Mouse (Mus musculus): Measurements from ENCODE around the gene Mlxip. TPM values are rescaled to one million over a fixed set of nuclear protein-coding genes. Genes with fewer than 3 reads are reported as not detected.

The Mlxip gene
- polyA plus RNA-seq, 1 experiment from 2014 or later, result 12.8 TPM

DNA sequence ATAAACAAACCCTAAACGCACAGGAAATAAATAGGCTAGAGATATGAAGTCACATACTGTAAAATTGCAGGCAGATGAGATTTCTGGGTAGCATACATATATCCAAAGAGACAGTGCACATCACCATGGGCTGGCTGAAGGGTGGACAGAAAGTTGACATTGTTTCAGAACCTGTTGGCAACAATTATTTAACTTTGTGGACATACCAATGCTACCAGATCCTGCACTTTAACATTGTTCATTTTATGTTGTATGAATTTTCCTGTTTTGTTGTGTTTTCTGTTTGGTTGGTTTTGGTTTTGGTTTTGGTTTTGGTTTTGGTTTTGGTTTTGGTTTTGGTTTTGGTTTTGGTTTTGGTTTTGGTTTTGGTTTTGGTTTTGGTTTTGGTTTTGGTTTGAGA is 70.0 kb downstream of the Mlxip start:
- WGBS, result 86% methylated on average over 1 of the region's 1 CpGs
- H3K4me3 ChIP-seq (replicated peaks), result no peak overlapping the region
- no peak overlapping the region for H3K4me2 ChIP-seq
- no peak for ATAC-seq (ENCODE audit: insufficient number of reproducible peaks, insufficient read depth, low FRiP score, low TSS enrichment, low read depth)
- no peak overlapping the region for H3K27ac ChIP-seq
- no peaks in the 10 kb centered on the region for H3K36me3 ChIP-seq
- H3K9ac ChIP-seq (replicated peaks), result no peak overlapping the region
- H3K27me3 ChIP-seq, result no peaks in the 10 kb centered on the region
- H3K9me3 ChIP-seq, result no peaks in the 10 kb centered on the region
- H3K4me1 ChIP-seq (replicated peaks), result no peaks in the 10 kb centered on the region

DNA sequence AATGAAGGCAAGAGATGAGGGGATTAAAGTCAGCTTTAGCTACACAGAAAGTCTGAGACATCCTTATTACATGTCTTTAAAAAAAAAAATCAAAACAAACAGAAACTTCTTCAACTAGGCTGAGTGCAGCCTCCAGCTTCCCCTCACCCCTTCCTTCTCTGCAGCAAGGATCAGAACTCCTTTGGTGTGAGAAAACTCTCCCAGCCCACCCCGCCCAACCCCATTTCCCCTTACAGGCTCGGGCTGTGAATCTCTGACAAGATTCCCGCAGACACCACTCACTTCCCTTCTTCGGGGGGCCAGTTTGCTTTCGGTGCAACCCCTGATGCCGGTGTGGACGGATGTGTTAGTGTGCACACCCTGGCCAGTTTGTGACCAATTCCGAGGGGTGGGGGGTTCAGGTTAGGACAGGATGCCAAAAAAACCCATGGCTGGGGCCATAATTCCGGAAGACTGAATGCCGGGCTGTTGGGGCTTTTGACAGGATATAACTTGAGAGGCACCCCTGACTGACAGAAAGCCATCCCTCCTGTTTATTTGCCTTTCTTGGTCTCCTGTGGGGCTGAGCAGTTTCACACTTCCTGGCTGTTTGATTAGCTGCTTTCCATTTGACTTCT is 76.3 kb downstream of the Mlxip start:
- Histone ChIP-seq H3K9me3 (no peaks in the 10 kb centered on the region), H3K27me3 (no peaks in the 10 kb centered on the region; the same call in 1 of the 2 replicates), H3K4me1 (replicated peaks) (peaks cover 3% of the 10 kb centered on the region; the same call in 1 of the 2 replicates), H3K27ac (peak overlapping the region; percentile 29; the same call in 1 of the 2 replicates), H3K36me3 (no peaks in the 10 kb centered on the region), H3K4me2 (peak overlapping the region; percentile 28), H3K4me3 (replicated peaks) (peak overlapping the region; percentile 12; the same call in 1 of the 2 replicates), H3K9ac (replicated peaks) (no peak overlapping the region)
- no peak for ATAC-seq (ENCODE audit: insufficient number of reproducible peaks, insufficient read depth, low FRiP score, low TSS enrichment, low read depth)
- 25% methylated on average over 10 of the region's 10 CpGs for WGBS

DNA sequence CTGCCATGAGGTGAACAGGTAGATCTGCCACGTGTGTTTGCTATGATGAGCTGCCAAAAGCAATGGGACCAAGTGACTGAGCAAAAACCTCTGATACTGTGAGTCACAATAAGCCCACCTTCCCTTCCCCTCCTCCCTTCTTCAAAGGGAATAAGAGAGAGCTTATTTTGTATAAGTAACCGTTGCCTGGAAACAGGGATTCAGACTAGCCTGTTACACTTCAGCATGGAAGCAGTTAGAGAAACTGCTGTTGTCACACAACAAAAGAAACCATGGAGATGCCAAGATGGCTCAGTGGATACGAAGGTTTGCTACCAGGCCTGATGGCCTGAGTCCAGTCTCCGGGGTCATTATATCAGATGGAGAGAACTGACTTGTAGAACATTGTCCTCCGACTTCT is 79.2 kb downstream of the Mlxip start:
- Histone ChIP-seq H3K36me3 (no peaks in the 10 kb centered on the region), H3K4me3 (replicated peaks) (no peak overlapping the region), H3K9me3 (no peaks in the 10 kb centered on the region), H3K27ac (no peak overlapping the region), H3K9ac (replicated peaks) (no peak overlapping the region), H3K4me2 (no peak overlapping the region), H3K4me1 (replicated peaks) (peaks cover 3% of the 10 kb centered on the region; the same call in 1 of the 2 replicates), H3K27me3 (no peaks in the 10 kb centered on the region; the same call in 1 of the 2 replicates)
- WGBS, result 89% methylated on average over 5 of the region's 5 CpGs
- no peak for ATAC-seq (ENCODE audit: insufficient number of reproducible peaks, insufficient read depth, low FRiP score, low TSS enrichment, low read depth)

DNA sequence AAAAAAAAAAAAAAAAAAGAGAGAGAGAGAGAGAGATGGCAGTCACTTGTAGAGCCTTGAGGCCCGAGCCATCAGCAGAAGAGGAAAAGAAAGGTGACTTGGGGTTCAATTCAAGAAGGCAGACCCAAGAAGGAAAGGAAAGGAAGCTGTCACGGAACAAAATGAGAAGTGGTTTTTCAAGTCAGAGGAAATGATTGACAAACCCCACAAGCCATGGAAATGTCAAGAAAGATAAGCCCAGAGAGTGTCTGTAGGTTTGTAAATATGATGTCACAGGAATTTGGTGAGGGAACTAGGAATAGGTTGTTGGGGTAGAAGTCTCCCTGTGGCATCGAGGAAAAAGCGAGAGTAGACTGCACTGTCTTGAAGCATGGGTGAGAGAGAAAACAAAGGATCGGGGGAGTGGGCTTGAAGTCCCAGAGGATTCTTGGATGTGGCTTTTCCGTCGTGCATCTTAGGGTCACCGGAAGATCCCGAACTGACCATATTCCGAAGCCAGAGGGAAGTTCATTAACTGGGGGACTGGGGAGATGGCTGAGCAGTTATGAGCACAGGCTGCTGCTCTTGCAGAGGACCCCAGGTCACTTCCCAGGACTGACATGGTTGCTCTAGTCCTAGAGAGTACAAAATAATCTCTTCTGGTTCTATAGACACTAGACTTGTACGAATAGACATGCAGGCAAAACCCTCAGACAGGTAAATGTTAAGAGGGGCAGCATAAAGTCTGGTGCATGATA is 93.2 kb downstream of the Mlxip start:
- H3K4me1 ChIP-seq (replicated peaks), result peaks cover 13% of the 10 kb centered on the region
- no peak overlapping the region for H3K9ac ChIP-seq (replicated peaks)
- no peak overlapping the region for H3K4me3 ChIP-seq (replicated peaks)
- H3K4me2 ChIP-seq, result no peak overlapping the region
- no peaks in the 10 kb centered on the region for H3K9me3 ChIP-seq
- no peaks in the 10 kb centered on the region for H3K36me3 ChIP-seq
- no peaks in the 10 kb centered on the region for H3K27me3 ChIP-seq
- H3K27ac ChIP-seq, result no peak overlapping the region
- ATAC-seq (ENCODE audit: insufficient number of reproducible peaks, insufficient read depth, low FRiP score, low TSS enrichment, low read depth), result no peak
- WGBS, result 85% methylated on average over 11 of the region's 11 CpGs

DNA sequence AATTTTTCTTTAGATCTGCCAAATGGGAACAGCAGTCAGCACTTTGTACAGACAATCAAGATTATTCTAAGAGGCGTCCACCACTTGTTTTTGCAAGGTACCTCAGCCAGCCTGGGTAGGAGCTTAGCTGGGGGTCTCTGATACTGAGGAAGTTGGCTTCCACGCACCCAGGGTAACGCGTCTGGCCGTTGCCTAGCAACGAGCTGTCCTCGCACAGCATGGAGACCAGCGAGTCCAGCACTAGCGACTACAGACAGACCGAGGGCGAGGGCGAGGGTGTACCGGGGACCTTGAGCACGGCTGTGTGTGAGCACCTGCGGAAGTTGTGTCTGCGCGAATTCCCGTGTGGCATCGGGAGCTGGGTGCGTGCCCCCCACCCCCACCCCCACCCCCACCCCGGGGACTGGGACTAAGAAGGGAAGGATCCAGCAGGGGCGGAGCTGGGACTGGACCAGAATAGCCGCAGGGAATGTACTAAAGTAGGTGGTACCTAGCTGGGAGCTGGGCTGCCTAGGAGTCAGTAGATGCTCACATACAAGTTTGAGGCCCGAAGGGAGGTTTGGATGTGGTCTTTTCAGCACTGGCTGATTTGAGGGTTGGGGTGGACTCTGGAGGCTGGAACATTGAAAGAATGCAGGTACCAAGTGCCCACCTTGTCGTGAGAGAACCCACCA is 94.7 kb downstream of the Mlxip start, which contains the start of the genes Lrrc43 and Il31:
TSS of gene Lrrc43 (plus strand) at position 194 of the 674 bp plus-strand sequence.
TSS of gene Il31 (minus strand) at position 378 of the 674 bp plus-strand sequence.
- 9% methylated on average over 25 of the region's 25 CpGs for WGBS
- Histone ChIP-seq H3K36me3 (no peaks in the 10 kb centered on the region), H3K27me3 (no peaks in the 10 kb centered on the region), H3K9me3 (no peaks in the 10 kb centered on the region), H3K27ac (no peak within 1 kb of the TSS), H3K4me3 (replicated peaks) (peak within 1 kb of the TSS; percentile 19), H3K9ac (replicated peaks) (0 out of 2 replicates have a peak within 1 kb of the TSS, but pooled peaks have one; percentile 55), H3K4me2 (peak within 1 kb of the TSS; percentile 60), H3K4me1 (replicated peaks) (peaks cover 13% of the 10 kb centered on the region)
- peak; percentile 52; the same call in 1 of the 2 replicates for ATAC-seq (ENCODE audit: insufficient number of reproducible peaks, insufficient read depth, low FRiP score, low TSS enrichment, low read depth)

DNA sequence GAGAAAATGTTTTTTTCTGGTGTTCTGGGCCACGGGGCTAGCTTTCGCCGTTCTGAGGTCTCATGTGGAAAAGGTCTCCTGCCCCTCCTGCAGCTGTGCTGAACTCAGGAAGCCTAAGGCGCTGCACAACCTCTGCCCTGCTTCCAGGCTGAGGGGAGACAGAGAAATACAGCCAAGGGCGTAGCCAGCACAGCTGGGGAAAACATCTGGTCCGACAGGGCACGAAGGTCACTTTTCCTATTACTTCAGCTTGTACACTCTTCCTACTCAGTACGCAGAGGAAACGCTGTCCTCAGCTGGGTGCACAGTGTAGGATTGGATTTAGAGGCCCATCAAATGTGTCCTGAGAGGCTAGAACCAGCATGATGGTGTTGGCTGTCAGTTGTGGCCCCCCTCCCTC is 95.3 kb downstream of the Mlxip start:
- 29% methylated on average over 9 of the region's 9 CpGs for WGBS
- H3K9ac ChIP-seq (replicated peaks), result no peak overlapping the region
- H3K27me3 ChIP-seq, result no peaks in the 10 kb centered on the region
- H3K4me1 ChIP-seq (replicated peaks), result peaks cover 13% of the 10 kb centered on the region
- no peaks in the 10 kb centered on the region for H3K9me3 ChIP-seq
- ATAC-seq (ENCODE audit: insufficient number of reproducible peaks, insufficient read depth, low FRiP score, low TSS enrichment, low read depth), result no peak
- no peaks in the 10 kb centered on the region for H3K36me3 ChIP-seq
- no peak overlapping the region for H3K4me3 ChIP-seq (replicated peaks)
- 0 out of 2 replicates have a peak overlapping the region, but pooled peaks have one; percentile 60 for H3K4me2 ChIP-seq
- no peak overlapping the region for H3K27ac ChIP-seq

DNA sequence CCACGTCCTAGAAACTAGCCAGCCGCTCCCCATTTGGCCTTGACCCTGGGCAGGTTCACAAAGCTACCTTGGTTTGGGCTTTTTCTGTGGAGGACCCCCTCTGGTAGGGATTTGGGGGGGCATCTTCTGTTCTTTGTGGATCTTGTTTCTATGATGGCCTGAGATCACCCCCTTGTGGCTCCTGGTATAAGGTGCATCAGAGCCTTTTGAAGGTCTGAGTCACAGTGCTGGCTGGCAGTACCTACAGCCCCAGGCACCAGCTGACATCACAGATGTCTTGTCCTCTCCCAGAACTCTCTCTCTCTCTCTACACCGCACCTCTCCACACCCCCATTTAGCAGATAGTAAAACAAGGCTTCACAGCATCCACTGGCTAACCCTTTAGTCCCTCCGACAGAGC is 105.1 kb downstream of the Mlxip start:
- no peak overlapping the region for H3K27ac ChIP-seq
- 40% methylated on average over 4 of the region's 4 CpGs for WGBS
- H3K4me2 ChIP-seq, result no peak overlapping the region
- no peak overlapping the region for H3K9ac ChIP-seq (replicated peaks)
- H3K27me3 ChIP-seq, result peaks cover 30% of the 10 kb centered on the region
- no peak overlapping the region for H3K4me3 ChIP-seq (replicated peaks)
- ATAC-seq (ENCODE audit: insufficient number of reproducible peaks, insufficient read depth, low FRiP score, low TSS enrichment, low read depth), result no peak
- peaks cover 17% of the 10 kb centered on the region for H3K4me1 ChIP-seq (replicated peaks)
- H3K9me3 ChIP-seq, result no peaks in the 10 kb centered on the region
- no peaks in the 10 kb centered on the region for H3K36me3 ChIP-seq

DNA sequence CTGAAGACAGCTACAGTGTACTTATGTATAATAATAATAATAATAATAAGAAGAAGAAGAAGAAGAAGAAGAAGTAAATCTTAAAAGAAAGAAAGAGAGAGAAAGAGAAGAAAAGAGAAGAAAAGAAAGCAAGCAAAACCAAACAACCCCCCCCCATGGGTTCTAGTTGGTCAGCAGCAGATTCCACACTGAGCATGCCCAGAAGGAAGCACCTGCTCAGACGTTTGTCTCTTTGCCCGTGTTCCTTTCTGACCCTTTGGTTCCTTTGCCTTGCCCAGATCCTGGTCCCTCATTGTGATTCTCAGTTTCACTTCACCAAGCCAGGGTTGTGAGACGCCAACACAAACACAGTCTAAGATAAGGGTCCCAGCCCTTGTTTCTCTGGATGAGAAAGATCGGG is 107.4 kb downstream of the Mlxip start:
- Histone ChIP-seq H3K9me3 (no peaks in the 10 kb centered on the region), H3K36me3 (no peaks in the 10 kb centered on the region), H3K9ac (replicated peaks) (no peak overlapping the region), H3K4me3 (replicated peaks) (no peak overlapping the region), H3K27me3 (peaks cover 44% of the 10 kb centered on the region), H3K4me2 (no peak overlapping the region), H3K4me1 (replicated peaks) (peaks cover 11% of the 10 kb centered on the region), H3K27ac (no peak overlapping the region)
- WGBS, result 83% methylated on average over 4 of the region's 4 CpGs
- no peak for ATAC-seq (ENCODE audit: insufficient number of reproducible peaks, insufficient read depth, low FRiP score, low TSS enrichment, low read depth)

Other genes with a start within 250 kb of the Mlxip start
- gene Psmd9, start 225.4 kb upstream of the Mlxip start, polyA plus RNA-seq (2016; fragmentation: Nextera tagmentation; extraction: Ambion mirVana), result 89.3 and 91.0 TPM in 2 replicates
- not detected in 2 replicates for gene Hpd, start 212.1 kb upstream of the Mlxip start, polyA plus RNA-seq (2016; fragmentation: Nextera tagmentation; extraction: Ambion mirVana)
- gene Wdr66, start 142.7 kb upstream of the Mlxip start, polyA plus RNA-seq (2016; fragmentation: Nextera tagmentation; extraction: Ambion mirVana), result 0.44 TPM in 2 replicates
- 43.4 and 45.7 TPM in 2 replicates for gene Bcl7a, start 51.0 kb upstream of the Mlxip start, polyA plus RNA-seq (2016; fragmentation: Nextera tagmentation; extraction: Ambion mirVana)
- gene Lrrc43, start 94.5 kb downstream of the Mlxip start, polyA plus RNA-seq (2016; fragmentation: Nextera tagmentation; extraction: Ambion mirVana), result not detected in 2 replicates
- gene Il31, start 94.7 kb downstream of the Mlxip start, polyA plus RNA-seq (2016; fragmentation: Nextera tagmentation; extraction: Ambion mirVana), result not detected in 2 replicates
- gene B3gnt4, start 115.7 kb downstream of the Mlxip start, polyA plus RNA-seq (2016; fragmentation: Nextera tagmentation; extraction: Ambion mirVana), result 0.92 and 1.6 TPM in 2 replicates
- 112 and 120 TPM in 2 replicates for gene Diablo, start 129.4 kb downstream of the Mlxip start, polyA plus RNA-seq (2016; fragmentation: Nextera tagmentation; extraction: Ambion mirVana)
- 0.24 and 0.32 TPM in 2 replicates for gene Gm49027, start 130.7 kb downstream of the Mlxip start, polyA plus RNA-seq (2016; fragmentation: Nextera tagmentation; extraction: Ambion mirVana)
- gene Vps33a, start 178.2 kb downstream of the Mlxip start, polyA plus RNA-seq (2016; fragmentation: Nextera tagmentation; extraction: Ambion mirVana), result 25.7 and 28.6 TPM in 2 replicates

Measured in limb, embryonic 12.5 days (tissue).